Comparison of ENCODE assay signal across 25 mouse cellular contexts in the genomic region with DNA sequence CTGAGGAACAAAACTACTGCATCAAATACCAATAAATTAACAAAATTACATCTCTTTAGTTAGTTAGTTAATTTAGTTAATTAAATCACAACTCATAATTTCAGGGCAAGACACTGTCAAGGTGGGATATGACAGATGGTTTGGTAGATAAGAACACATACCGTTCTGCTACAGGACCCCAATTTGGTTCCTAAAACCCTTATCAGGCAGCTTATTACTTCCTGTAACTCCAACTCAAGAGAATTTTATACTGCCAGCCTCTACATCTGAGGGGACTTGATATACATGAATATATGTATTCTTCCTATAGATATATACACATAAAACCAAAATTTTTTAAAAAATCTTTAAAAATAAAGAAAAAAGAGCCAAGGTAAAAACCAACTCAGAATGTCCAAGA. TPM values are rescaled to one million over a fixed set of nuclear protein-coding genes. Genes with fewer than 3 reads are reported as not detected.
DNase-seq lines count a peak whose midpoint lies in the region; ATAC-seq and TF ChIP-seq lines count a peak whose summit lies in the region.
"Had no signal": no experiment of that assay in that cellular context is flagged by ENCODE, and none has a peak within 500 bp of the region (broad histone marks: within the 10 kb centered on the region; RNA-seq: fewer than 3 reads in every experiment).

No protein-coding gene starts in this region.

- H3K4me3 ChIP-seq in G1E (ENCODE audit: low read depth, low read length), result no peak overlapping the region
- H3K4me3 ChIP-seq in forebrain, embryonic 10.5 days, result no peak overlapping the region
- H3K4me3 ChIP-seq: embryonic facial prominence, embryonic 13.5 days; embryonic facial prominence, embryonic 15.5 days; erythroblast, embryonic 14.5 days; forebrain, embryonic 13.5 days; forebrain, embryonic 15.5 days had no signal

- peaks cover 22% of the 10 kb centered on the region for H3K36me3 ChIP-seq in G1E (replicated peaks)
- H3K36me3 ChIP-seq in forebrain, embryonic 10.5 days (replicated peaks), result peaks cover 25% of the 10 kb centered on the region

- H3K27me3 ChIP-seq in G1E (ENCODE audit: insufficient read depth, low read length), result no peaks in the 10 kb centered on the region
- H3K27me3 ChIP-seq in forebrain, embryonic 10.5 days (ENCODE audit: poor library complexity, severe bottlenecking), result no peaks in the 10 kb centered on the region
- H3K27me3 ChIP-seq: CH12.LX; embryonic facial prominence, embryonic 13.5 days; embryonic facial prominence, embryonic 15.5 days; forebrain, embryonic 13.5 days; forebrain, embryonic 15.5 days had no signal

- H3K9me3 ChIP-seq in G1E (replicated peaks), result no peaks in the 10 kb centered on the region
- H3K9me3 ChIP-seq in forebrain, embryonic 10.5 days, result no peaks in the 10 kb centered on the region
- H3K9me3 ChIP-seq: embryonic facial prominence, embryonic 13.5 days; embryonic facial prominence, embryonic 15.5 days; forebrain, embryonic 13.5 days; forebrain, embryonic 15.5 days had no signal

- TF ChIP-seq CTCF in G1E (IDR thresholded peaks at IDR 0.05; ENCODE audit: low read depth, low read length), result no peak

- no peak overlapping the region for H3K27ac ChIP-seq in forebrain, embryonic 10.5 days
- H3K27ac ChIP-seq: embryonic facial prominence, embryonic 13.5 days; embryonic facial prominence, embryonic 15.5 days; forebrain, embryonic 13.5 days; forebrain, embryonic 15.5 days had no signal

- H3K4me1 ChIP-seq in G1E (ENCODE audit: insufficient read depth, low read depth, low read length), result peaks cover 5% of the 10 kb centered on the region
- H3K4me1 ChIP-seq in forebrain, embryonic 10.5 days, result no peaks in the 10 kb centered on the region
- H3K4me1 ChIP-seq: embryonic facial prominence, embryonic 13.5 days; embryonic facial prominence, embryonic 15.5 days; forebrain, embryonic 13.5 days; forebrain, embryonic 15.5 days had no signal

- peak; percentile 54 for ATAC-seq in G1E (ENCODE audit: extremely low read depth, insufficient number of reproducible peaks, low FRiP score, poor library complexity, severe bottlenecking)
- ATAC-seq: CD4-positive, CD25-positive, alpha-beta regulatory T cell, adult 4 months; forebrain, embryonic 13.5 days; forebrain, embryonic 15.5 days; forebrain, postnatal 0 days had no signal

- DNase-seq in 416B (ENCODE audit: low read depth), result peak; percentile 55
- no peak for DNase-seq in G1E (ENCODE audit: low spot score)
- DNase-seq in MEL-GATA-1-ER (ENCODE audit: extremely low read depth, low read depth), result peak; percentile 52
- DNase-seq in forebrain, embryonic 10.5 days (ENCODE audit: extremely low spot score, low spot score), result no peak
- no peak for DNase-seq in testis, postnatal 10 days (ENCODE audit: low spot score)
- DNase-seq in neural tube, embryonic 10.5 days (ENCODE audit: extremely low spot score, low spot score), result no peak
- DNase-seq: adrenal gland, adult 2 months; adrenal gland, postnatal 10 days; adrenal gland, postnatal 25 days; B cell, adult 2 months; cerebellum, adult 11 months; cerebellum, adult 18-20 months; cerebellum, adult 8-10 months; cerebellum, adult 9-11 months; cerebellum, postnatal 14 days; cerebellum, postnatal 36 days; embryo, embryonic 11 days; forebrain, postnatal 0 days had no signal

- WGBS in forebrain, embryonic 10.5 days, result 91% methylated on average over 1 of the region's 1 CpGs

RNA-seq across cellular contexts. Expression of a gene that starts 59.4 kb away (rescaled TPM):
- total RNA-seq in G1E (2014; fragmentation: Nextera tagmentation) (73.2 and 105 TPM in 2 replicates), G1E (2017) (26.5 and 30.7 TPM in 2 replicates)
- 4.8 and 5.0 TPM in 2 replicates for polyA plus RNA-seq in G1E (2012)
- polyA plus RNA-seq in forebrain, embryonic 10.5 days (2016; fragmentation: Nextera tagmentation; extraction: Ambion mirVana), result 25.4 and 28.1 TPM in 2 replicates

Comparison
In these comparisons a context has a peak if more than half of its experiments do, and no peak if none do; other contexts are left out.
1. DNase-seq: peak in 416B (single experiment) and MEL-GATA-1-ER (single experiment); none in G1E (single experiment), forebrain, embryonic 10.5 days (single experiment), testis, postnatal 10 days (single experiment) and neural tube, embryonic 10.5 days (single experiment).